Mouse (Mus musculus): Measurements from ENCODE around the gene Rsph1.

DNA sequence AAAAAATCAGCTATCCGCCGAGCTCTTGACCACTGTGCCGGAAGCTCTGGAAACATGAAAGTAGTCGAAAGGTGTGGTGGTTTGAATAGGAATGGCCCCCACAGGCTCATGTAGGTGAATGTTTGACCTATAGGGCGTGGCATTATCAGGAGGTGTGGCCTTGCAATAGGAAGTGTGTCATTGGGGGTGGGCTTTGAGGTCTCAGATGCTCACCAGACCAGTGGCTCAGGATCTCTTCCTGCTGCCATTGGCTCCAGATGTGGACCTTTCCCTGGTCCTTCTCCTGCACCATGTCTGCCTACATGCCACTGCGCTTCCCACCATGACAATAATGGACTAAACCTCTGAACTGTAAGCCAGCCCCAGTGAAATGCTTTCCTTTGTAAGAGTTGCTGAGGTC lies 65.3 kb downstream of the Rsph1 start:
- TF ChIP-seq CTCF (IDR thresholded peaks at IDR 0.05; ENCODE audit: borderline replicate concordance, insufficient read depth, low read depth, low read length) (no peak), POLR2A (IDR thresholded peaks at IDR 0.05; ENCODE audit: borderline replicate concordance, insufficient read depth, low read length) (no peak)
